Mouse (Mus musculus) small intestine, adult 2 months (tissue): ENCODE data around the gene Ermard. TPM values are rescaled to one million over a fixed set of nuclear protein-coding genes. Genes with fewer than 3 reads are reported as not detected.
"Not testable (repeated sequence)": the region's sequence is repeated elsewhere in the genome, so short reads cannot be mapped to it uniquely, and the experiment has no call there.

ENCODE experiments used
- H3K27ac ChIP-seq: fragments of 200-500 bp; 2 replicates; pipeline ENCODE4 v1.5.1; 2012; ENCODE audit warnings: low read depth, low read length, control low read depth, inconsistent platforms; ENCODE audit not compliant: insufficient read depth
- H3K27me3 ChIP-seq: fragments of 200-500 bp; 2 replicates; pipeline ENCODE4 v1.6.1; 2012; ENCODE audit warnings: mild to moderate bottlenecking, moderate library complexity, low read length, inconsistent platforms; ENCODE audit not compliant: control insufficient read depth, insufficient read depth
- H3K36me3 ChIP-seq: fragments of 200-500 bp; 2 replicates; pipeline ENCODE4 v1.6.1; 2012; ENCODE audit warnings: mild to moderate bottlenecking, low read length, control low read depth, inconsistent platforms; ENCODE audit not compliant: control insufficient read depth, insufficient read depth
- H3K4me1 ChIP-seq: fragments of 200-500 bp; 2 replicates; pipeline ENCODE4 v1.6.1; 2012; ENCODE audit warnings: low read length, inconsistent platforms, mixed read lengths; ENCODE audit not compliant: control insufficient read depth, insufficient read depth, insufficient read length
- H3K4me3 ChIP-seq: fragments of 200-500 bp; 2 replicates; pipeline ENCODE4 v1.5.1; 2012; ENCODE audit warnings: low read depth, mild to moderate bottlenecking, control low read depth, inconsistent platforms, low read length, moderate library complexity
- CTCF ChIP-seq: fragments of 200-500 bp; IDR thresholded peaks from 2 replicates; pipeline ENCODE4 v1.5.1; 2012; ENCODE audit warnings: low read depth, mild to moderate bottlenecking, control low read depth, inconsistent platforms, low read length, moderate library complexity, mixed read lengths; ENCODE audit not compliant: insufficient replicate concordance, insufficient read length; ENCODE audit errors: extremely low read depth
- POLR2A ChIP-seq: fragments of 200-500 bp; IDR thresholded peaks from 2 replicates; pipeline ENCODE4 v1.6.1; 2012; ENCODE audit warnings: low read depth, mild to moderate bottlenecking, control low read depth, inconsistent platforms, low read length, moderate library complexity
- WGBS: fragments of 180-500 bp; shearing (Covaris S2); methylation state at CpG from one replicate; pipeline ENCODE4 v1.1.7; 2018; 5-methylcytosine and 5-hydroxymethylcytosine counted together
- polyA plus RNA-seq: library from polyadenylated mRNA; depleted of rRNA; stranded (reverse); fragments of >200 nt; gene quantifications from 2 replicates; pipeline ENCODE4 v1.2.3, GENCODE M21; 2012

Ermard gene
- polyA plus RNA-seq, 1 experiment = 18.9 TPM

DNA sequence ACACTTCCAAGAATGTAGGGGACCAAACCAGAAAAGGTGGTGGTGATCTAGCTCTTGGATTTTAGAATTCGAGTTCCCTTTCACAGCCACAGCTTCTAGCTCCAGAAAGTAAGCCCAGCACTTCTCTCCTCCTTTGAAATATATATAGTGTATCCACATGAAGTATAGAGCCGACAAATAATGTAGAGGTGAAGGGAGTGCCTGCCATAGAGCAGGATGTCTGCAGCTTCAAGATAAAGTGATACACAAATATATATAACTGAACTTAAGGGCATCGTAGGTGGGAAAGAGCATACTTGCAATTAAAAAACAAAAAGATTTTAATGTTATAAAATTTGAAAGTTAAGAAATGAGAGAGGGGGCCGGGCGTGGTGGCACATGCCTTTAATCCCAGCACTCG lies 15.5 kb upstream of the Ermard start:
- not testable (repeated sequence) for H3K27ac ChIP-seq, H3K36me3 ChIP-seq, H3K27me3 ChIP-seq, H3K4me1 ChIP-seq, H3K4me3 ChIP-seq
- no CpG with 5 or more reads among the region's 6 CpGs for WGBS

- WGBS = no CpG with 5 or more reads among the region's 4 CpGs
- not testable (repeated sequence) for H3K4me3 ChIP-seq, H3K4me1 ChIP-seq, H3K27me3 ChIP-seq, H3K27ac ChIP-seq, H3K36me3 ChIP-seq
Measured at GRCm38 (mm10) chr17:15031414-15031813, 9.6 kb upstream of the Ermard start.

DNA sequence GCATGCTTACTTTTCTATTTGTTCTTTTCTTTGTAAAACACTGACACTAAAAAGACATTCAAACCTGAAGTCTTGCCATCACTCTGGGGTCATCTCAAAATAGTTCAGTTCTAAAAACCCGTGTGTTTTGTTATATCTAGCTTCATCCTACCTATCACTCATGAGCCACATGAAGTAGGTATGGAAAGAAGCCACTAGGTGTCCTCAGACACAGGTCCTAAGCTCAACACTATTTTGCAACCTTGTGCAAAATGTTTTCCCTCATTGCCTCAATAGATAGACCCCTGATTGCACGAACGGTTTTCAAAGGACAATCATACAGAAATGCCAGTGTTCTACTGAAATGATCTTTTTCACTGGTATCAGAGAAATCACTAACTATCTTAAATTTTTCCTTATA lies 553 bp upstream of the Ermard start:
- WGBS = no CpG with 5 or more reads among the region's 3 CpGs
- not testable (repeated sequence) for H3K27ac ChIP-seq, H3K4me3 ChIP-seq, H3K27me3 ChIP-seq, H3K36me3 ChIP-seq, H3K4me1 ChIP-seq

- H3K4me1 ChIP-seq, H3K27me3 ChIP-seq, H3K36me3 ChIP-seq, H3K27ac ChIP-seq, H3K4me3 ChIP-seq: not testable (repeated sequence)
- no CpG with 5 or more reads among the region's 1 CpGs for whole genome bisulfite sequencing
Measured at GRCm38 (mm10) chr17:15050338-15050737, 9.3 kb downstream of the Ermard start.

- not testable (repeated sequence) for H3K27me3 ChIP-seq, H3K4me3 ChIP-seq, H3K4me1 ChIP-seq, H3K27ac ChIP-seq
- WGBS = 74% methylated on average over 1 of the region's 1 CpGs
- H3K36me3 ChIP-seq = peaks cover 14% of the 10 kb centered on the region
Measured at GRCm38 (mm10) chr17:15052766-15053165, 11.8 kb downstream of the Ermard start.

- 97% methylated on average over 6 of the region's 8 CpGs for WGBS
- H3K27ac ChIP-seq, H3K4me3 ChIP-seq, H3K27me3 ChIP-seq, H3K4me1 ChIP-seq: not testable (repeated sequence)
- H3K36me3 ChIP-seq = peaks cover 15% of the 10 kb centered on the region
Measured at GRCm38 (mm10) chr17:15053183-15053828, 12.3 kb downstream of the Ermard start.

- not testable (repeated sequence) for H3K4me3 ChIP-seq, H3K27me3 ChIP-seq, H3K27ac ChIP-seq, H3K4me1 ChIP-seq
- 92% methylated on average over 12 of the region's 13 CpGs for WGBS
- H3K36me3 ChIP-seq = peaks cover 19% of the 10 kb centered on the region
Measured at GRCm38 (mm10) chr17:15053829-15054200, 12.8 kb downstream of the Ermard start.

- H3K27ac ChIP-seq = no peak overlapping the region
- no peak overlapping the region for H3K4me3 ChIP-seq
- H3K27me3 ChIP-seq = no peaks in the 10 kb centered on the region
- H3K4me1 ChIP-seq = no peaks in the 10 kb centered on the region
- TF ChIP-seq CTCF = no peak
- no peak for TF ChIP-seq POLR2A
- 82% methylated on average over 4 of the region's 4 CpGs for WGBS
- H3K36me3 ChIP-seq = peaks cover 32% of the 10 kb centered on the region
Measured at GRCm38 (mm10) chr17:15055925-15056324, 14.9 kb downstream of the Ermard start.

GRCm38 (mm10) chr17:15058161-15058591 lies 17.2 kb downstream of the Ermard start:
- WGBS = 79% methylated on average over 5 of the region's 5 CpGs
- no peak overlapping the region for H3K4me3 ChIP-seq
- H3K27ac ChIP-seq = no peak overlapping the region
- no peak for TF ChIP-seq CTCF
- no peak for TF ChIP-seq POLR2A
- H3K4me1 ChIP-seq = no peaks in the 10 kb centered on the region
- H3K36me3 ChIP-seq = peaks cover 43% of the 10 kb centered on the region
- no peaks in the 10 kb centered on the region for H3K27me3 ChIP-seq
